Mouse (Mus musculus) small intestine, adult 2 months (tissue): ENCODE data around the gene 4930550C14Rik. TPM values are rescaled to one million over a fixed set of nuclear protein-coding genes. Genes with fewer than 3 reads are reported as not detected.

ENCODE experiments used
- H3K27ac ChIP-seq: fragments of 200-500 bp; 2 replicates; pipeline ENCODE4 v1.5.1; 2012; ENCODE audit warnings: low read depth, low read length, control low read depth, inconsistent platforms; ENCODE audit not compliant: insufficient read depth
- H3K27me3 ChIP-seq: fragments of 200-500 bp; 2 replicates; pipeline ENCODE4 v1.6.1; 2012; ENCODE audit warnings: mild to moderate bottlenecking, moderate library complexity, low read length, inconsistent platforms; ENCODE audit not compliant: control insufficient read depth, insufficient read depth
- H3K36me3 ChIP-seq: fragments of 200-500 bp; 2 replicates; pipeline ENCODE4 v1.6.1; 2012; ENCODE audit warnings: mild to moderate bottlenecking, low read length, control low read depth, inconsistent platforms; ENCODE audit not compliant: control insufficient read depth, insufficient read depth
- H3K4me1 ChIP-seq: fragments of 200-500 bp; 2 replicates; pipeline ENCODE4 v1.6.1; 2012; ENCODE audit warnings: low read length, inconsistent platforms, mixed read lengths; ENCODE audit not compliant: control insufficient read depth, insufficient read depth, insufficient read length
- H3K4me3 ChIP-seq: fragments of 200-500 bp; 2 replicates; pipeline ENCODE4 v1.5.1; 2012; ENCODE audit warnings: low read depth, mild to moderate bottlenecking, control low read depth, inconsistent platforms, low read length, moderate library complexity
- CTCF ChIP-seq: fragments of 200-500 bp; IDR thresholded peaks from 2 replicates; pipeline ENCODE4 v1.5.1; 2012; ENCODE audit warnings: low read depth, mild to moderate bottlenecking, control low read depth, inconsistent platforms, low read length, moderate library complexity, mixed read lengths; ENCODE audit not compliant: insufficient replicate concordance, insufficient read length; ENCODE audit errors: extremely low read depth
- POLR2A ChIP-seq: fragments of 200-500 bp; IDR thresholded peaks from 2 replicates; pipeline ENCODE4 v1.6.1; 2012; ENCODE audit warnings: low read depth, mild to moderate bottlenecking, control low read depth, inconsistent platforms, low read length, moderate library complexity
- WGBS: fragments of 180-500 bp; shearing (Covaris S2); methylation state at CpG from one replicate; pipeline ENCODE4 v1.1.7; 2018; 5-methylcytosine and 5-hydroxymethylcytosine counted together
- polyA plus RNA-seq: library from polyadenylated mRNA; depleted of rRNA; stranded (reverse); fragments of >200 nt; gene quantifications from 2 replicates; pipeline ENCODE4 v1.2.3, GENCODE M21; 2012

Gene 4930550C14Rik
- polyA plus RNA-seq, 1 experiment: not detected

DNA sequence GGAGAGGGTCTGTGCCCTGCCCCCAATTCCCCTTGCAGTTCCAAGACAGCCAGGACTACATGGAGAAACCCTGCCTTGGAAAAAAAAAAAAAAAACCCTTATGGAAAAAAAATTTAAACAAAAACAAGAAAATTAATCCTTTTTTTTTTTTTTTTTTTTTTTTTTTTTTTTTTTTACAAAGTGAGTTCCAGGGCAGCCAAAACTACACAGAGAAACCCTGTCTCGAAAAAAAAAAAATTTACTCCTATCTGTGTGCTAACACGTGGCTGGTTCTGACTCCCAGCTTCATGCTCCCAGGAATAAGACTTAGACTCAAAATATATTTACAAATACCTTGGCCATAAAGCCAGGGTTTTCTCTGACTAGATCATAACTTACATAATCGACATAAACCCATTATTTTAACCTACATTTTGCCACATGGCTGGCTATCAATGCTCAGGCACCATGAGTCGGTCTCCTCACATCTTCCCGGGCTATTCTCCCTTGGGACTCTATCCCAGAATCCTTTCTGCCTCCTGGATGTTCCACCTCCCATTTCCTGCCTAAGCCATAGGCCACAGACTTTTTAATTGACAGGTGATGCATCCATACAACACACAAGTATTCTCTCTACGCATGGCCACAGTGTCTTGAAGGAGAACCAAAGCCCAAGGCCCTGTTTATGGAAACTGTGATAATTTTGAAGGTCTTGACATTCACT lies 2.1 kb downstream of the 4930550C14Rik start:
- Histone ChIP-seq H3K27me3 (no peaks in the 10 kb centered on the region), H3K36me3 (peaks cover 5% of the 10 kb centered on the region), H3K27ac (no peak overlapping the region), H3K4me3 (no peak overlapping the region), H3K4me1 (peaks cover 7% of the 10 kb centered on the region; the same call in 1 of the 2 replicates)
- 82% methylated on average over 6 of the region's 6 CpGs for WGBS
- TF ChIP-seq POLR2A (no peak), CTCF (no peak)

DNA sequence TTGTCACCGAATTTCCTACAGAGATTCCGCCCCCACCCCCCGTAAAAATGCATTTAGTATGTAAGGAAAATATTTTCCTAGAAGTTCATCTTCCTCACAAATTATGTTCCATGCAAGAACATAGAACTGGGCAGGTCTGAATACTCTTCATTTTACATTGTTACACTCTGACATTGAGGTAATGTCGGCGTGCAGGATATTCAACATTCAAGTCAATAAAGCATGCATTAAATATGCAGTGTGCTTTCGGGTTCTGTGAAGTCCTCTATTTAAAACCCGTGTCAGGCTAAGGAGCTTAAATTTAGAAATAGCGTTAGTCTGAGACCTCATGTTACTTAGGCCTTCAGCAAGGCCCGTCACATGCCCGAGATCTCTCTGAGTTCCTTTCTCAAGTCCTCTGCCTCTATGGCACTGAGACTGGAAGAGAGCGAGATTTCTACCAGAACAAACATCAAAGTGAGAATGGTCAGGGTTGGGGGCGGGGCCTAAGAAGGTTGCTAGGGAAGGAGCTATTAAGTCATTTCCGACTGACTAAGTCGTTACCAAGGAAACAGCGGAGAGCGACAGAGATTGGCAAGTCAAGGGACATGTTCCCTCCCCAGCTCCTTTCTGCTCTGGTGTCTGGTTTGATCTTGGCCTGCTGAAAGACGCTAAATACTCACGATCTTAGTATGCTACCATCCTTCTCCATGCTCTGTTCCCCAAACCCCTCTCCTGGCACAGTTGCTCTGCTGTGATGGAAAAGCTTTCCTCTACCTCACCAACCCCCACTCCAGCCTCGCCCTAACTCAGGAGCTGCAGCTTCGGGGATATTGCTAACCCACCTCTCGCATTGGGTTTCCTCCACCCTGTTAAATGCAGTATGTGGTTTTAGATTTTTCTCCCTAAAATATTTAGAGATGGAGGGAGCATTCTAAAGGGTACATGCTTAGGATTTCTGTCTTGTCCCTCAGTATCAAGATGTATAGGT lies 2.9 kb downstream of the 4930550C14Rik start:
- 26% methylated on average over 21 of the region's 21 CpGs for WGBS
- no peak for TF ChIP-seq CTCF
- no peak for TF ChIP-seq POLR2A
- Histone ChIP-seq H3K4me1 (peaks cover 7% of the 10 kb centered on the region; the same call in 1 of the 2 replicates), H3K27me3 (no peaks in the 10 kb centered on the region), H3K36me3 (no peaks in the 10 kb centered on the region; the same call in 1 of the 2 replicates), H3K4me3 (peak overlapping the region; percentile 51), H3K27ac (no peak overlapping the region)

DNA sequence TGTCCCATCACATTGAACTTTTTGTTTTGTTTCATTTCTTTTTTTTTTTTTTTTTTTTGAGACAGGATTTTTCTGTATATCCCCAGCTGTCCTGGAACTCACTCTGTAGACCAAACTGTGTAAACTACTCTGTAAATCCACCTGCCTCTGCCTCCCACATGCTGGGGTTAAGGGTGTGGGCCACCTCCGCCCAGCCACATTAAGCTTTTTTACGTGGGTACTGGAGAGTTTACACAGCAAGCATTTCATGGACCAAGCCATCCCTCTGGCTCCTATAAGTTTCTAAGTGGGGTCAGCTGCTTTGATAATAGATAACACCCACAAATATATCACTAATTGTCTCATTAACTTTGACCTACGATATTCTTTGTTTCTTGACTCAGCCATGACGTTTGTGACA lies 6.4 kb downstream of the 4930550C14Rik start:
- Histone ChIP-seq H3K27me3 (no peaks in the 10 kb centered on the region), H3K36me3 (no peaks in the 10 kb centered on the region), H3K4me3 (no peak overlapping the region), H3K4me1 (peaks cover 2% of the 10 kb centered on the region; the same call in 1 of the 2 replicates), H3K27ac (no peak overlapping the region)
- TF ChIP-seq POLR2A: no peak
- TF ChIP-seq CTCF: no peak
- WGBS: 37% methylated on average over 4 of the region's 4 CpGs

DNA sequence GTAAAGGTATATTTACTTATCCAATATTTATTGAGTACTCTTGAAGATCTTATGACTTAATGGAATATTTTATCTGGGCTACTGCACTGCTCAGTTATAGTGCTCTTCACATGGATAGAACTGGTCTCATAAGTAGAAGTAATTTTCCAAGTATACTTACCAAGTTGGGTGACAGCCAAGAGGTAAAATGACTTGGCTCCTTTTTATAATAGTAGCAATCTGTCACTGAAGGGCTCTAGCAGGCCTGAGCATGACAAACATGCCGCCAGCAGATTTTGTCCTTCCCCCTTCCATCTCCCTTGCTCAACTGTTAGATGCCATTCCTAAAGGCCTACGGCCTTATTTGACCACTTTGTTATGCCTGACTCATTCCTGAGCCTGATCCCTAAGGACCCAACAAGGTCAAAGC lies 6.8 kb downstream of the 4930550C14Rik start:
- no peak overlapping the region; the same call in 1 of the 2 replicates for H3K27ac ChIP-seq
- TF ChIP-seq POLR2A: no peak
- TF ChIP-seq CTCF: no peak
- no peaks in the 10 kb centered on the region for H3K27me3 ChIP-seq
- no peaks in the 10 kb centered on the region for H3K36me3 ChIP-seq
- WGBS: 76% methylated on average over 2 of the region's 2 CpGs
- peaks cover 2% of the 10 kb centered on the region; the same call in 1 of the 2 replicates for H3K4me1 ChIP-seq
- no peak overlapping the region for H3K4me3 ChIP-seq

DNA sequence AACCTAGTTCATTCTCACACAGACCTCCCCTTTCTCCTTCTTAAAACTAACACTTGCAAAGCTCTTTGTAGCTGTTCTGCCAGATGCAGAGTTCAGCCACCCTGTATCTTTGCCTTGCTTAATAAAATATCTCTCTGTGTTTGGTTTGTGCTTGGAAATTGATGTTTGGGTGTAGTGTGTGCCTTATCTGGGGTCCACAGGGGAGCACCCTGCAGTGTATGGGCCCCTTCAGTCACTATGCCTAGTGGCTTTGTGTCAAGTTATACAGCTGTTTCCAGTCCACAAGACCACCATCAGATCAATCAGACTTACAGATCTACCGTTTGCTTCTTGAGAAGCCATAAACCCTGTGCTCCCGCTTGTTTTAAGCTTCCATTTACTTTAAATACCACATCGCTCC lies 7.3 kb downstream of the 4930550C14Rik start:
- peaks cover 2% of the 10 kb centered on the region; the same call in 1 of the 2 replicates for H3K4me1 ChIP-seq
- no peaks in the 10 kb centered on the region for H3K27me3 ChIP-seq
- no peak overlapping the region for H3K27ac ChIP-seq
- no peaks in the 10 kb centered on the region for H3K36me3 ChIP-seq
- WGBS: 78% methylated on average over 3 of the region's 3 CpGs
- H3K4me3 ChIP-seq: no peak overlapping the region
- no peak for TF ChIP-seq POLR2A
- TF ChIP-seq CTCF: no peak

DNA sequence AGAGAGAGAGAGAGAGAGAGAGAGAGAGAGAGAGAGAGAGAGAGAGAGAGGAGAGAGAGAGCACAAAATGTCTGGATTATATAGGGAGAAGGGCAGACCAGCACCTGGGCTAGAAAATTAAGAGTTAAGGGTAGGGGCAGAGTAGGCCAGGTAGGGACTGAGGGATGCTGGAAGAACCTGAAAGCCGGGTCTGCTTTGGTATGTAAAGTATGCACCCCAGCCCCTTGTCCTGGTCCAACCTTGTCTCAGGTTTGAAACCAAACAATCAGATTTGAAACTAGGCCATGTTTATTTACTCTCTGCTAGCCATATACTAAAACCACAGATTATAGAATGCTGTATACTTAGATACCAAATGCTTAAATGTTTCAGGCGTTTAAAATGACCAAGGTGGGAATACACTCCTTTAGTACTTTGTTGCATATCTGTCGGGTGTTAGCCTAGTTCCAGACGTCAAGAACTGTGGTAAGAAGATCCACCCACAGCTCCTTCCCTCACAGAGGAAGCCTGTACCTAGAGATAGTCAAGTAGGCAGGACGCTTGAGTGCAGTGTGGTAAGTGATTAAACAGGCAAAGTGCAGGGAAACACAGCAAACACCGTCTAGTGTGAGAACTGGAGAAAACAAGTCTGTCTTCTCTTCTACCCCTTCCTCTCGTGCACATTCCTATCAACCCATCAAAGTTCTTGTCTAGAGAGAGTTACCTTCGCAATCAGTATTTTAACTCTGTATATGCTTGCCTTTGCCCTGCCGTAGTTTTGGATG lies 20.2 kb downstream of the 4930550C14Rik start:
- no peaks in the 10 kb centered on the region for H3K27me3 ChIP-seq
- no peaks in the 10 kb centered on the region for H3K4me1 ChIP-seq
- TF ChIP-seq CTCF (no peak), POLR2A (no peak)
- WGBS: 37% methylated on average over 9 of the region's 9 CpGs
- no peak overlapping the region for H3K4me3 ChIP-seq
- no peak overlapping the region for H3K27ac ChIP-seq
- no peaks in the 10 kb centered on the region for H3K36me3 ChIP-seq
